Mouse (Mus musculus): ENCODE data around the gene Cd274. TPM values are rescaled to one million over a fixed set of nuclear protein-coding genes. Genes with fewer than 3 reads are reported as not detected.
"Not testable (repeated sequence)": the region's sequence is repeated elsewhere in the genome, so short reads cannot be mapped to it uniquely, and the experiment has no call there.

The Cd274 gene
- polyA plus RNA-seq, 1 experiment from 2014 or later, result 0.43 TPM

GRCm38 (mm10) chr19:29412476-29413420, 45.5 kb downstream of the Cd274 start:
- no peak for DNase-seq (ENCODE audit: low spot score)
- no peak for ATAC-seq (replicated peaks; ENCODE audit: low FRiP score)
- WGBS, result 82% methylated on average over 6 of the region's 6 CpGs

GRCm38 (mm10) chr19:29414513-29414912, 47.3 kb downstream of the Cd274 start:
- H3K36me3 ChIP-seq (ENCODE audit: control insufficient read depth, insufficient read depth, low read length), result no peaks in the 10 kb centered on the region
- no peak overlapping the region for H3K27ac ChIP-seq (ENCODE audit: low read depth, low read length)
- peaks cover 16% of the 10 kb centered on the region for H3K4me1 ChIP-seq (replicated peaks; ENCODE audit: control insufficient read depth, insufficient read depth, low read length)
- no peak overlapping the region for H3K4me3 ChIP-seq (ENCODE audit: low read depth, low read length)
- WGBS, result 81% methylated on average over 3 of the region's 3 CpGs
- H3K9me3 ChIP-seq (ENCODE audit: control insufficient read depth, low read length), result no peaks in the 10 kb centered on the region
- no peak for ATAC-seq (replicated peaks; ENCODE audit: low FRiP score)
- no peak for DNase-seq (ENCODE audit: low spot score)
- H3K9ac ChIP-seq (ENCODE audit: low read depth, low read length), result no peak overlapping the region
- no peak overlapping the region for H3K4me2 ChIP-seq
- no peaks in the 10 kb centered on the region for H3K27me3 ChIP-seq (replicated peaks; ENCODE audit: control insufficient read depth, insufficient read depth, low read length)

More at GRCm38 (mm10) chr19:29412476-29413420, 45.5 kb downstream of the Cd274 start:
- Histone ChIP-seq H3K27ac (ENCODE audit: low read depth, low read length) (no peak overlapping the region), H3K4me1 (replicated peaks; ENCODE audit: control insufficient read depth, insufficient read depth, low read length) (peaks cover 4% of the 10 kb centered on the region), H3K9ac (ENCODE audit: low read depth, low read length) (no peak overlapping the region), H3K36me3 (ENCODE audit: control insufficient read depth, insufficient read depth, low read length) (no peaks in the 10 kb centered on the region), H3K9me3 (ENCODE audit: control insufficient read depth, low read length) (no peaks in the 10 kb centered on the region), H3K4me2 (no peak overlapping the region), H3K4me3 (ENCODE audit: low read depth, low read length) (no peak overlapping the region), H3K27me3 (replicated peaks; ENCODE audit: control insufficient read depth, insufficient read depth, low read length) (no peaks in the 10 kb centered on the region)

- not testable (repeated sequence) for ATAC-seq (replicated peaks; ENCODE audit: low FRiP score); H3K9me3 ChIP-seq (ENCODE audit: control insufficient read depth, low read length); H3K36me3 ChIP-seq (ENCODE audit: control insufficient read depth, insufficient read depth, low read length); H3K4me3 ChIP-seq (ENCODE audit: low read depth, low read length); H3K27me3 ChIP-seq (replicated peaks; ENCODE audit: control insufficient read depth, insufficient read depth, low read length); DNase-seq (ENCODE audit: low spot score); H3K9ac ChIP-seq (ENCODE audit: low read depth, low read length); H3K27ac ChIP-seq (ENCODE audit: low read depth, low read length); H3K4me2 ChIP-seq
- H3K4me1 ChIP-seq (replicated peaks; ENCODE audit: control insufficient read depth, insufficient read depth, low read length), result peaks cover 17% of the 10 kb centered on the region
Observed at GRCm38 (mm10) chr19:29414917-29415316, 47.7 kb downstream of the Cd274 start.

GRCm38 (mm10) chr19:29416393-29416902, 49.2 kb downstream of the Cd274 start:
- Histone ChIP-seq H3K36me3 (ENCODE audit: control insufficient read depth, insufficient read depth, low read length) (no peaks in the 10 kb centered on the region), H3K9me3 (ENCODE audit: control insufficient read depth, low read length) (no peaks in the 10 kb centered on the region), H3K9ac (ENCODE audit: low read depth, low read length) (no peak overlapping the region), H3K27ac (ENCODE audit: low read depth, low read length) (no peak overlapping the region), H3K4me2 (no peak overlapping the region), H3K4me3 (ENCODE audit: low read depth, low read length) (no peak overlapping the region), H3K4me1 (replicated peaks; ENCODE audit: control insufficient read depth, insufficient read depth, low read length) (peaks cover 22% of the 10 kb centered on the region), H3K27me3 (replicated peaks; ENCODE audit: control insufficient read depth, insufficient read depth, low read length) (no peaks in the 10 kb centered on the region)
- DNase-seq (ENCODE audit: low spot score), result no peak
- 48% methylated on average over 3 of the region's 3 CpGs for WGBS
- ATAC-seq (replicated peaks; ENCODE audit: low FRiP score), result no peak

GRCm38 (mm10) chr19:29417188-29417587, 49.9 kb downstream of the Cd274 start:
- Histone ChIP-seq H3K9ac (ENCODE audit: low read depth, low read length) (no peak overlapping the region), H3K4me2 (no peak overlapping the region), H3K9me3 (ENCODE audit: control insufficient read depth, low read length) (no peaks in the 10 kb centered on the region), H3K27ac (ENCODE audit: low read depth, low read length) (no peak overlapping the region), H3K4me3 (ENCODE audit: low read depth, low read length) (no peak overlapping the region), H3K27me3 (replicated peaks; ENCODE audit: control insufficient read depth, insufficient read depth, low read length) (no peaks in the 10 kb centered on the region), H3K36me3 (ENCODE audit: control insufficient read depth, insufficient read depth, low read length) (no peaks in the 10 kb centered on the region), H3K4me1 (replicated peaks; ENCODE audit: control insufficient read depth, insufficient read depth, low read length) (peaks cover 22% of the 10 kb centered on the region)
- WGBS, result 32% methylated on average over 2 of the region's 2 CpGs
- no peak for DNase-seq (ENCODE audit: low spot score)
- ATAC-seq (replicated peaks; ENCODE audit: low FRiP score), result no peak

GRCm38 (mm10) chr19:29417894-29418293, 50.6 kb downstream of the Cd274 start:
- Histone ChIP-seq H3K4me1 (replicated peaks; ENCODE audit: control insufficient read depth, insufficient read depth, low read length) (peaks cover 22% of the 10 kb centered on the region), H3K4me2 (peak overlapping the region; percentile 55; the same call in 1 of the 2 replicates), H3K36me3 (ENCODE audit: control insufficient read depth, insufficient read depth, low read length) (no peaks in the 10 kb centered on the region), H3K27ac (ENCODE audit: low read depth, low read length) (0 out of 2 replicates have a peak overlapping the region, but pooled peaks have one; percentile 25), H3K9me3 (ENCODE audit: control insufficient read depth, low read length) (no peaks in the 10 kb centered on the region), H3K9ac (ENCODE audit: low read depth, low read length) (no peak overlapping the region), H3K27me3 (replicated peaks; ENCODE audit: control insufficient read depth, insufficient read depth, low read length) (no peaks in the 10 kb centered on the region), H3K4me3 (ENCODE audit: low read depth, low read length) (no peak overlapping the region)
- WGBS, result 33% methylated on average over 2 of the region's 2 CpGs
- DNase-seq (ENCODE audit: low spot score) (no peak), ATAC-seq (replicated peaks; ENCODE audit: low FRiP score) (no peak)

GRCm38 (mm10) chr19:29418661-29419115, 51.4 kb downstream of the Cd274 start:
- DNase-seq (ENCODE audit: low spot score), result peak; percentile 41

GRCm38 (mm10) chr19:29419506-29419905, 52.3 kb downstream of the Cd274 start:
- Histone ChIP-seq H3K27me3 (replicated peaks; ENCODE audit: control insufficient read depth, insufficient read depth, low read length) (no peaks in the 10 kb centered on the region), H3K27ac (ENCODE audit: low read depth, low read length) (no peak overlapping the region; the same call in 1 of the 2 replicates), H3K9me3 (ENCODE audit: control insufficient read depth, low read length) (no peaks in the 10 kb centered on the region), H3K4me3 (ENCODE audit: low read depth, low read length) (no peak overlapping the region), H3K36me3 (ENCODE audit: control insufficient read depth, insufficient read depth, low read length) (no peaks in the 10 kb centered on the region), H3K9ac (ENCODE audit: low read depth, low read length) (no peak overlapping the region), H3K4me2 (peak overlapping the region; percentile 55; the same call in 1 of the 2 replicates), H3K4me1 (replicated peaks; ENCODE audit: control insufficient read depth, insufficient read depth, low read length) (peaks cover 22% of the 10 kb centered on the region)
- 32% methylated on average over 3 of the region's 3 CpGs for WGBS
- ATAC-seq (replicated peaks; ENCODE audit: low FRiP score) (no peak), DNase-seq (ENCODE audit: low spot score) (no peak)

More at GRCm38 (mm10) chr19:29418661-29419115, 51.4 kb downstream of the Cd274 start:
- ATAC-seq (replicated peaks; ENCODE audit: low FRiP score), result peak; percentile 49; the same call in 1 of the 2 replicates
- Histone ChIP-seq H3K9ac (ENCODE audit: low read depth, low read length) (0 out of 2 replicates have a peak overlapping the region, but pooled peaks have one; percentile 28), H3K27me3 (replicated peaks; ENCODE audit: control insufficient read depth, insufficient read depth, low read length) (no peaks in the 10 kb centered on the region), H3K4me2 (peak overlapping the region; percentile 55), H3K4me3 (ENCODE audit: low read depth, low read length) (no peak overlapping the region), H3K27ac (ENCODE audit: low read depth, low read length) (peak overlapping the region; percentile 79), H3K4me1 (replicated peaks; ENCODE audit: control insufficient read depth, insufficient read depth, low read length) (peaks cover 22% of the 10 kb centered on the region), H3K36me3 (ENCODE audit: control insufficient read depth, insufficient read depth, low read length) (no peaks in the 10 kb centered on the region), H3K9me3 (ENCODE audit: control insufficient read depth, low read length) (no peaks in the 10 kb centered on the region)
- 11% methylated on average over 9 of the region's 9 CpGs for WGBS

Data from liver, embryonic 11.5 days (tissue).